Mouse (Mus musculus) forebrain, embryonic 13.5 days (tissue): ENCODE measurements around the gene Crip2. TPM values are rescaled to one million over a fixed set of nuclear protein-coding genes. Genes with fewer than 3 reads are reported as not detected.

Experiments used
- ATAC-seq: fragments of 200-750 bp; cut with Nextera tagmentation; 2 replicates; pipeline ENCODE4 v1.8.0; 2017
- H3K27ac ChIP-seq: fragments of 300-500 bp; sonication (generic); 2 replicates; pipeline ENCODE4 v1.5.1; 2015; ENCODE audit warnings: inconsistent platforms, mild to moderate bottlenecking, moderate library complexity
- H3K27me3 ChIP-seq: fragments of 300-500 bp; sonication (generic); 2 replicates; pipeline ENCODE4 v1.6.1; 2015; ENCODE audit warnings: mild to moderate bottlenecking, inconsistent platforms
- H3K36me3 ChIP-seq: fragments of 300-500 bp; sonication (generic); 2 replicates; pipeline ENCODE4 v1.6.1; 2015; ENCODE audit warnings: mild to moderate bottlenecking, inconsistent platforms; ENCODE audit not compliant: poor library complexity, severe bottlenecking
- H3K4me1 ChIP-seq: fragments of 300-500 bp; sonication (generic); 2 replicates; pipeline ENCODE4 v1.6.1; 2015; ENCODE audit warnings: inconsistent platforms
- H3K4me2 ChIP-seq: fragments of 300-500 bp; sonication (generic); 2 replicates; pipeline ENCODE4 v1.6.1; 2015; ENCODE audit warnings: inconsistent platforms, mild to moderate bottlenecking, moderate library complexity
- H3K4me3 ChIP-seq: fragments of 300-500 bp; sonication (generic); 2 replicates; pipeline ENCODE4 v1.5.1; 2015; ENCODE audit warnings: mild to moderate bottlenecking, inconsistent platforms
- H3K9ac ChIP-seq: fragments of 300-500 bp; sonication (generic); 2 replicates; pipeline ENCODE4 v1.6.1; 2015; ENCODE audit warnings: mild to moderate bottlenecking, inconsistent platforms
- H3K9me3 ChIP-seq: fragments of 300-500 bp; sonication (generic); replicated peaks from 2 replicates; pipeline ENCODE4 v1.6.1; 2016; ENCODE audit warnings: inconsistent platforms
- WGBS: fragments of 180-500 bp; shearing (Covaris S2); methylation state at CpG from one replicate; pipeline ENCODE4 v1.1.7; 2015; 5-methylcytosine and 5-hydroxymethylcytosine counted together
- polyA plus RNA-seq: library from polyadenylated mRNA; unstranded; fragments of >200 nt; fragmentation: Nextera tagmentation; extraction: Ambion mirVana; gene quantifications from 2 replicates; pipeline ENCODE4 v1.2.1, GENCODE M21; 2015

Gene Crip2
- polyA plus RNA-seq = 314 and 328 TPM in 2 replicates

DNA sequence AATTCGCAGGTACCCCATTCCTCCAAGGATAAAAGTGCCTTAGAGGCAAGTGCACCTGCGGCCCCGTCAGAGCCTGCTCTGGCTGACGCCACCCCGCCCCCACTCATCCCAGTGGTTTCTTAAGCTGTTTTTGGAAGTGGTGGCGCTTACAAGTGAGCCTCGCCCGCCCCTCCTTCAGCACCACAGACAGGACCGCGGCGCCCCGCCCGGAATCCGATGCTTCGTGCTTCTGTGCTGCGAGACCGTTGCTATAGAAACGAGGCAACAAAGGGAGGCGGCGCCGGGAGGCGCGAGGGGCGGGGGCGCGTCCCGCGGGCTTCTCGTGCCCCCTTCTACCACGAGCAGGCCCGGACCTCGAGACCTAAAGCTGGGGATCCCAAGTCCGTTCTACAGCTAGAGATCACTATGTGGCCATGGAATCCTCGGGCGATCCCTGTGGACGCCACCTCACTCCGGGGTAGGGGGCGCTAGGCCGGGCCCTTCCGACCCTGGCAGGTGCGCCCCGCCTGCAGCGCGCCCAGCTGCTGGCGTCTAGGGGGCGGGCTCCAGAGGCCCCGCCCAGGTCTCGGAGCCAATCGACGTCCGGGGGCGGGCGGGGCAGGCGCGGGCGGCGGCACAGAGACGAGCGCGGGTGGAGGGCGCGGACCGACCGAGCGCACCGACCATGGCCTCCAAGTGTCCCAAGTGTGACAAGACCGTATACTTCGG, at the start of gene Crip2:
Gene Crip2, plus strand, starts transcription at position 329 of the 708 bp plus-strand sequence.
- Histone ChIP-seq H3K4me2 (peak within 1 kb of the TSS; percentile 84), H3K27ac (peak within 1 kb of the TSS; percentile 91), H3K27me3 (no peaks in the 10 kb centered on the region), H3K4me3 (peak within 1 kb of the TSS; percentile 66), H3K4me1 (peaks cover 48% of the 10 kb centered on the region), H3K9ac (peak within 1 kb of the TSS; percentile 82), H3K9me3 (no peaks in the 10 kb centered on the region), H3K36me3 (peaks cover 57% of the 10 kb centered on the region)
- ATAC-seq = peak; percentile 89
- under 1% methylated on average over 54 of the region's 68 CpGs for WGBS

DNA sequence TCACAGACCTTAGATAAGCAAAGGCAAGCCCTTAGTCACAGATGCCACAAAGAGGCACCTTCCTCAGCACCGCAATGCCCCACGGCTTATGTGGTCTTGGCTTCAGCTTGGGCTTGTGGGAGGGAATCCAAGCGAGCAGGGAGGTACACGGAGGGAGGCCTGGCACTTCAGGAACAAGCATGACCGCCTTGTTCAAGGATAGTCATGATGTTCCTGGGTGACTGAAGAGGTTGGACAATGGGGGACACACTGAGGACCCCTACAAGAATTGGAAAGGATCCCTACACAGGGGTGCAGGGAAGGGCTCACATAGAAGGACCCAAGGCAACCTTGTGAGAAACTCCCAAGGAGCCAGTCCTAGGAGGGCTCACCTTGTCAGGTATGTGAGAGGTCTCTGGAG, 43.0 kb upstream of the Crip2 start:
- Histone ChIP-seq H3K27me3 (no peaks in the 10 kb centered on the region), H3K36me3 (no peaks in the 10 kb centered on the region), H3K4me2 (peak overlapping the region; percentile 93), H3K4me1 (peaks cover 36% of the 10 kb centered on the region), H3K27ac (no peak overlapping the region), H3K9ac (peak overlapping the region; percentile 98), H3K4me3 (peak overlapping the region; percentile 99), H3K9me3 (no peaks in the 10 kb centered on the region)
- ATAC-seq = peak; percentile 8; the same call in 1 of the 2 replicates
- 87% methylated on average over 5 of the region's 5 CpGs for WGBS

GRCm38 (mm10) chr12:113097749-113098281, 42.2 kb upstream of the Crip2 start, which contains the start of gene Mta1:
Gene Mta1, plus strand, starts transcription at chr12:113098278.
- no peaks in the 10 kb centered on the region for H3K9me3 ChIP-seq
- no peaks in the 10 kb centered on the region for H3K27me3 ChIP-seq
- WGBS = 1% methylated on average over 31 of the region's 53 CpGs
- peaks cover 2% of the 10 kb centered on the region; the same call in 1 of the 2 replicates for H3K36me3 ChIP-seq
- peak within 1 kb of the TSS; percentile 98 for H3K9ac ChIP-seq
- H3K4me1 ChIP-seq = peaks cover 42% of the 10 kb centered on the region
- peak within 1 kb of the TSS; percentile 99 for H3K4me3 ChIP-seq
- H3K27ac ChIP-seq = peak within 1 kb of the TSS; percentile 65
- H3K4me2 ChIP-seq = peak within 1 kb of the TSS; percentile 93
- ATAC-seq = peak; percentile 73

DNA sequence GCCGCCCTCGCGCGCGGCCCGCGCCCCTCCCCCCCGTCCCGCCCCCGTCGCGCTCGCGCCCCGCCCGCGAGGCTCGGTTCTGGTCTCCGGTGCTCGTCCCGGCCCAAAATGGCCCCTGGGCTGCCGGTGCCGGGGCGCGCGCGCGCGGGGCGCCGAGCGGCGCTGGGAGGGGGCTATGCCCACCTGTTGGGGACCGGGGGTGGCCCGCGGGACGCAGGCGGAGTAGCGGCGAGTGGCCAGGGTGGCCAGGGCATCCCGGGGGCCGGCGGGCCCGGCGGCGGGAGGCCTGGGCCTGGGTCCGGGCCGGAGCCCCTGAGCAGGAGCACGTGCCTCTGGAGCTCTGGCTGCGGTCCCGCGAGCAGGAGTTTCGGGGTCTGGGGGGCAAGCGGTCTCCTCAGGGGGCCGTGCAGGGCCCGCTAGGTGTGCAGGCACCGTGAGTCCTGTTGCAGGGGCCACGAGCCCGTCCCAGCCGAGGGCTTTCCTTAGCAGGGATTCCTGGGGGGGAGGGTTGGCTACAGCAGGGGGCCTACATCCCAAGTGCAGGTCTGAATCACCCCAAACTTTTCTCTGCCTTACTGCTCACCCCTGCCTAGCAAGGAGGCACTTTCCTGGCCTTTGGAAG, 41.4 kb upstream of the Crip2 start:
- H3K9ac ChIP-seq = peak overlapping the region; percentile 98
- no peaks in the 10 kb centered on the region for H3K27me3 ChIP-seq
- H3K4me1 ChIP-seq = peaks cover 44% of the 10 kb centered on the region
- H3K4me3 ChIP-seq = peak overlapping the region; percentile 99
- peak; percentile 8; the same call in 1 of the 2 replicates for ATAC-seq
- peak overlapping the region; percentile 65 for H3K27ac ChIP-seq
- H3K9me3 ChIP-seq = no peaks in the 10 kb centered on the region
- peak overlapping the region; percentile 93 for H3K4me2 ChIP-seq
- H3K36me3 ChIP-seq = peaks cover 5% of the 10 kb centered on the region; the same call in 1 of the 2 replicates
- WGBS = 0% methylated on average over 14 of the region's 60 CpGs

GRCm38 (mm10) chr12:113099470-113100237, 40.4 kb upstream of the Crip2 start:
- Histone ChIP-seq H3K4me1 (peaks cover 50% of the 10 kb centered on the region), H3K27ac (peak overlapping the region; percentile 25; the same call in 1 of the 2 replicates), H3K4me3 (peak overlapping the region; percentile 99), H3K36me3 (peaks cover 7% of the 10 kb centered on the region; the same call in 1 of the 2 replicates), H3K4me2 (peak overlapping the region; percentile 93), H3K27me3 (no peaks in the 10 kb centered on the region), H3K9ac (peak overlapping the region; percentile 98), H3K9me3 (no peaks in the 10 kb centered on the region)
- WGBS = 29% methylated on average over 6 of the region's 6 CpGs
- ATAC-seq = no peak

DNA sequence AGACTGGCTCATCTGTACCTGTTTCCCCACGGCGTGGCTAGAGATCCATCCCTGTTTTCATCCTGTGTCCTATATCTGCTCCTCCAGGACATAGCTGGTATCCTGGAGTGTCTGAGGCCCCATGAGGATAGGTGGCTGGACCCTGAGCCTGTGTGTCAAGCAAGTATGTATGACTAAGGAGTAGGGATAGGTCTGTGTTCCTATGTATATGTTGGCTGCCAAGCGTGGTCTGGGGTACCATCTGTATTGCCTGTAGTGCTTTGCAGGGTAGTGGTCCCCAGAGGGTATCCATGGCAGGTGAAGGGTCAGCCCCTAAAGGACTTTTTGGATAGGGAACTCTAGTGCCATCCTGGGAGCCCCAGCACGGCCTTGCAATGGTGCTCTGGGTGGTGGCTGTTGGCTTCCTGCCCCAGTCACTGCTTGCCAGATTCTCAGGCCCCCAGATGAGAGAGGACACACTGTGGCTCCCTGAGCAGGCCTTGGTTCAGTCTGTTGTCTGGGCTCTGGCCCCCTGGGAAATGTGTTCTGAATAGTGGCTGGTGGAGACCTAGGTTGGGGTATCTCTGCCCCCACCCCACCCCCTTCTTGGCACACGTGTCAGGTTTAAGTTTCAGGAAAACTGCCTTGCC, 39.5 kb upstream of the Crip2 start:
- H3K27me3 ChIP-seq = no peaks in the 10 kb centered on the region
- H3K4me2 ChIP-seq = peak overlapping the region; percentile 93
- H3K4me1 ChIP-seq = peaks cover 50% of the 10 kb centered on the region
- H3K9me3 ChIP-seq = 0 out of 2 replicates have a peak, but pooled peaks cover under 1% of the 10 kb centered on the region
- WGBS = 84% methylated on average over 5 of the region's 5 CpGs
- 0 out of 2 replicates have a peak overlapping the region, but pooled peaks have one; percentile 20 for H3K27ac ChIP-seq
- ATAC-seq = no peak
- H3K4me3 ChIP-seq = no peak overlapping the region
- peak overlapping the region; percentile 48; the same call in 1 of the 2 replicates for H3K9ac ChIP-seq
- H3K36me3 ChIP-seq = peaks cover 15% of the 10 kb centered on the region

DNA sequence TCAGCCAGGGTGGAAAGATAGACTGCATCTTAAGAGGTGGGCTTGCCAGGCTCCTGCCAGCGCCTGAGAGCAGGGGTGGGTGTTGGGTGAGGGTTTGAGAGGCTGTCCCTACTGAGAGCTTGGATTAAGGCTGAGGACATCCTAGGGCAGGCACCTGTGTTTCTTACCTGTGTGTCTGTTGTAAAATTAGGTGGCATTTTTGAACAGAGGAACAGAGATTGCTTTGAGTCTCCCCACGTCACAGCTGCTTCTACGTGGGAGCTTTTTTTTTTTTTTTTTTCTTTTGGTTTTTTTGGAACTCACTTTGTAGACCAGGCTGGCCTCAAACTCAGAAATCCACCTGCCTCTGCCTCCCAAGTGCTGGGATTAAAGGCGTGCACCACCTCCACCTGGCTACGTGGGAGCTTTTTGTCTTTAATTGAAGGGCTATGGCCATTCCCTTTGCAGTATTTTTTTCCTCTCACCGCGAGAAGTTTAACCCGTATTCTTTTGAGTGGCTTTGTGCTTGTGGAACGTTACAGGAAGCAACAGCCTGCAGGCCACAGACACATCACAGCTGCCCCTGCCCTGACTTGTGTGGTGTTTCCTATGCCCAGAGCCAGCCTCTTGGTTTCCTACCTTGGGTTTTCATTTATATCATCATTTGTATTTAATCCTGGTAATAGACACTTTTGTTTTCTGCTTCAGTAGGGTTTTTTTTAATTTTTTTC, 38.6 kb upstream of the Crip2 start:
- no peak overlapping the region for H3K4me3 ChIP-seq
- no peak overlapping the region for H3K4me2 ChIP-seq
- ATAC-seq = no peak
- H3K27ac ChIP-seq = no peak overlapping the region
- H3K9me3 ChIP-seq = 0 out of 2 replicates have a peak, but pooled peaks cover 3% of the 10 kb centered on the region
- no peaks in the 10 kb centered on the region for H3K27me3 ChIP-seq
- peaks cover 50% of the 10 kb centered on the region for H3K4me1 ChIP-seq
- 83% methylated on average over 9 of the region's 9 CpGs for WGBS
- H3K36me3 ChIP-seq = peaks cover 20% of the 10 kb centered on the region
- no peak overlapping the region for H3K9ac ChIP-seq

- WGBS = 66% methylated on average over 6 of the region's 6 CpGs
- no peak overlapping the region for H3K9ac ChIP-seq
- H3K27ac ChIP-seq = no peak overlapping the region
- no peak overlapping the region for H3K4me3 ChIP-seq
- peaks cover 20% of the 10 kb centered on the region for H3K36me3 ChIP-seq
- H3K27me3 ChIP-seq = no peaks in the 10 kb centered on the region
- H3K9me3 ChIP-seq = 0 out of 2 replicates have a peak, but pooled peaks cover 3% of the 10 kb centered on the region
- H3K4me1 ChIP-seq = peaks cover 43% of the 10 kb centered on the region
- H3K4me2 ChIP-seq = no peak overlapping the region
- no peak for ATAC-seq
Observed at GRCm38 (mm10) chr12:113102461-113102860, 37.6 kb upstream of the Crip2 start.

GRCm38 (mm10) chr12:113103846-113104451, 36.1 kb upstream of the Crip2 start:
- Histone ChIP-seq H3K36me3 (peaks cover 23% of the 10 kb centered on the region), H3K4me3 (no peak overlapping the region), H3K27ac (no peak overlapping the region), H3K4me2 (no peak overlapping the region), H3K27me3 (no peaks in the 10 kb centered on the region), H3K4me1 (peaks cover 37% of the 10 kb centered on the region), H3K9me3 (0 out of 2 replicates have a peak, but pooled peaks cover 3% of the 10 kb centered on the region), H3K9ac (no peak overlapping the region)
- ATAC-seq = no peak
- 81% methylated on average over 8 of the region's 8 CpGs for WGBS

GRCm38 (mm10) chr12:113106386-113106785, 33.6 kb upstream of the Crip2 start:
- H3K4me2 ChIP-seq = no peak overlapping the region

More at GRCm38 (mm10) chr12:113106386-113106785, 33.6 kb upstream of the Crip2 start:
- peaks cover 26% of the 10 kb centered on the region for H3K36me3 ChIP-seq
- 0 out of 2 replicates have a peak, but pooled peaks cover 3% of the 10 kb centered on the region for H3K9me3 ChIP-seq
- no peak for ATAC-seq
- H3K27me3 ChIP-seq = no peaks in the 10 kb centered on the region
- H3K27ac ChIP-seq = no peak overlapping the region
- peaks cover 16% of the 10 kb centered on the region; the same call in 1 of the 2 replicates for H3K4me1 ChIP-seq
- no peak overlapping the region for H3K9ac ChIP-seq
- H3K4me3 ChIP-seq = no peak overlapping the region
- WGBS = 95% methylated on average over 6 of the region's 6 CpGs
